Mouse (Mus musculus) olfactory bulb, adult 2 months (tissue): ENCODE data around the gene Spop. TPM values are rescaled to one million over a fixed set of nuclear protein-coding genes. Genes with fewer than 3 reads are reported as not detected.
A peak's percentile ranks its signal among the peaks of the same experiment; 100 is the strongest.

Experiments used
- H3K27ac ChIP-seq: fragments of 200-500 bp; 2 replicates; pipeline ENCODE4 v1.5.1; 2012; ENCODE audit warnings: low read depth, low read length; ENCODE audit not compliant: insufficient read depth
- H3K4me1 ChIP-seq: fragments of 200-500 bp; 2 replicates; pipeline ENCODE4 v1.6.1; 2012; ENCODE audit warnings: low read length; ENCODE audit not compliant: control insufficient read depth, insufficient read depth
- H3K4me3 ChIP-seq: fragments of 200-500 bp; 2 replicates; pipeline ENCODE4 v1.5.1; 2012; ENCODE audit warnings: mild to moderate bottlenecking, low read depth, low read length, moderate library complexity; ENCODE audit not compliant: insufficient read depth
- CTCF ChIP-seq: fragments of 200-500 bp; IDR thresholded peaks from 2 replicates; pipeline ENCODE4 v1.5.1; 2012; ENCODE audit warnings: low read depth, mild to moderate bottlenecking, low read length, moderate library complexity; ENCODE audit not compliant: insufficient read depth
- POLR2A ChIP-seq: fragments of 200-500 bp; IDR thresholded peaks from 2 replicates; pipeline ENCODE4 v1.6.1; 2012; ENCODE audit warnings: mild to moderate bottlenecking, low read depth, low read length, moderate library complexity; ENCODE audit not compliant: insufficient read depth
- WGBS: fragments of 180-500 bp; shearing (Covaris S2); methylation state at CpG from one replicate; pipeline ENCODE4 v1.1.7; 2018; 5-methylcytosine and 5-hydroxymethylcytosine counted together
- polyA plus RNA-seq: library from polyadenylated mRNA; stranded (reverse); fragments of >200 nt; gene quantifications from 2 replicates; pipeline ENCODE4 v1.2.4, GENCODE M21; 2012; ENCODE audit warnings: low replicate concordance; ENCODE audit not compliant: missing spikeins, insufficient read depth, insufficient read length

The Spop gene
- polyA plus RNA-seq, 1 experiment, result not detected

- WGBS, result 28% methylated on average over 15 of the region's 15 CpGs
- no peak for TF ChIP-seq CTCF
- no peak for TF ChIP-seq POLR2A
- H3K4me1 ChIP-seq, result peaks cover 37% of the 10 kb centered on the region
- no peak overlapping the region for H3K4me3 ChIP-seq
- H3K27ac ChIP-seq, result peak overlapping the region; percentile 62
Observed at GRCm38 (mm10) chr11:95369964-95370890, 43.7 kb upstream of the Spop start.

- peaks cover 29% of the 10 kb centered on the region for H3K4me1 ChIP-seq
- H3K27ac ChIP-seq, result no peak overlapping the region
- TF ChIP-seq POLR2A, result no peak
- no peak for TF ChIP-seq CTCF
- no peak overlapping the region for H3K4me3 ChIP-seq
- 98% methylated on average over 7 of the region's 7 CpGs for WGBS
Observed at GRCm38 (mm10) chr11:95371182-95371581, 42.7 kb upstream of the Spop start.

DNA sequence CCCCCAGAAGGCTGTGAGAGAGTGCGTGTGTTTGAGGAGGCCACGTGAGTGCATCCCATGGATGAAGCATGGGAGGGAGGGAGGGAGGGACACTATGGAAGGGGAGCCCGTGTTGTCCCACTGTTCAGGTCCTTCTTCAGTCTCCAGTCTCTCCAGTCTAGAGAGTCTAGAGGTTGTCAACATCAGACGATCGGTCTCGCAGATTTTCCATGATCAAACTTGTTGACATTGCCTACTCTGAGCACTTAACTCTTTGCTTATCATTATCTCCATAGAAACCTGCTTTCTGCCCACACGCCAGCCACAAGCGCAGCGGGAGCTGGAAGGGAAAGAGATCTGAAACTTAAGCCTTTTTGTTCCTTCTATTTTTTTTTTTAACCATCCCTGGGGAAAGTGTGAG, 35.0 kb upstream of the Spop start:
- peaks cover 19% of the 10 kb centered on the region for H3K4me1 ChIP-seq
- no peak overlapping the region for H3K4me3 ChIP-seq
- H3K27ac ChIP-seq, result 0 out of 2 replicates have a peak overlapping the region, but pooled peaks have one; percentile 46
- TF ChIP-seq POLR2A (no peak), CTCF (no peak)
- 45% methylated on average over 9 of the region's 9 CpGs for WGBS

DNA sequence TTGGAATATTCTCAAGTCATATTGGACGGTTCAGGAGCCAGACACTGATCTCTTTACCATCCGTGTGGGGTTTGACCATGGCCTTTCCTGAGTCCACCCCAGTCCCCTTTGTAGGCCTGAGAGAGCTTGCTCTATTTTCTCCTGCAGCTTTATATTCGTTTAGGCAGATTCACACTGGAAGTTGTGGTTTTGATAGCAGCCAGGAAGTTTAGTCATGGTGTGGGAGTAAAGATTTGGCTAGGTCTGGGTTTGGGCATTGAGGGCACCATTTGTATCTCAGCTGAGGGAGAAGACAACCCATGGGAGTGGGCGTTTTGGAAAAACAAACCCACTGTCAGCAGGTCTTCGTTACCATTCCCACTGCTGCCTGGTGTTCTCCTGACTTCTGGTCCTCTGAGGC, 34.3 kb upstream of the Spop start:
- H3K27ac ChIP-seq, result peak overlapping the region; percentile 6

GRCm38 (mm10) chr11:95380711-95381110, 33.2 kb upstream of the Spop start:
- no peak overlapping the region for H3K4me3 ChIP-seq
- no peak overlapping the region for H3K27ac ChIP-seq
- TF ChIP-seq CTCF (no peak), POLR2A (no peak)
- peaks cover 21% of the 10 kb centered on the region for H3K4me1 ChIP-seq
- 94% methylated on average over 7 of the region's 7 CpGs for WGBS

More for the DNA sequence above, 34.3 kb upstream of the Spop start:
- 57% methylated on average over 5 of the region's 5 CpGs for WGBS
- Histone ChIP-seq H3K4me1 (peaks cover 21% of the 10 kb centered on the region), H3K4me3 (no peak overlapping the region)
- TF ChIP-seq CTCF (no peak), POLR2A (no peak)

- Histone ChIP-seq H3K4me1 (peaks cover 21% of the 10 kb centered on the region), H3K27ac (no peak overlapping the region), H3K4me3 (no peak overlapping the region)
- TF ChIP-seq POLR2A (no peak), CTCF (no peak)
- 93% methylated on average over 1 of the region's 1 CpGs for WGBS
Observed at GRCm38 (mm10) chr11:95381146-95381545, 32.7 kb upstream of the Spop start.

GRCm38 (mm10) chr11:95383331-95383986, 30.4 kb upstream of the Spop start:
- no peak overlapping the region for H3K4me3 ChIP-seq
- 82% methylated on average over 5 of the region's 5 CpGs for WGBS
- H3K4me1 ChIP-seq, result peaks cover 25% of the 10 kb centered on the region
- H3K27ac ChIP-seq, result no peak overlapping the region
- TF ChIP-seq CTCF (no peak), POLR2A (no peak)

GRCm38 (mm10) chr11:95384004-95384318, 29.9 kb upstream of the Spop start:
- no peak for TF ChIP-seq POLR2A
- TF ChIP-seq CTCF, result no peak
- Histone ChIP-seq H3K4me3 (peak overlapping the region; percentile 38), H3K27ac (no peak overlapping the region), H3K4me1 (peaks cover 20% of the 10 kb centered on the region)
- WGBS, result 32% methylated on average over 9 of the region's 9 CpGs

DNA sequence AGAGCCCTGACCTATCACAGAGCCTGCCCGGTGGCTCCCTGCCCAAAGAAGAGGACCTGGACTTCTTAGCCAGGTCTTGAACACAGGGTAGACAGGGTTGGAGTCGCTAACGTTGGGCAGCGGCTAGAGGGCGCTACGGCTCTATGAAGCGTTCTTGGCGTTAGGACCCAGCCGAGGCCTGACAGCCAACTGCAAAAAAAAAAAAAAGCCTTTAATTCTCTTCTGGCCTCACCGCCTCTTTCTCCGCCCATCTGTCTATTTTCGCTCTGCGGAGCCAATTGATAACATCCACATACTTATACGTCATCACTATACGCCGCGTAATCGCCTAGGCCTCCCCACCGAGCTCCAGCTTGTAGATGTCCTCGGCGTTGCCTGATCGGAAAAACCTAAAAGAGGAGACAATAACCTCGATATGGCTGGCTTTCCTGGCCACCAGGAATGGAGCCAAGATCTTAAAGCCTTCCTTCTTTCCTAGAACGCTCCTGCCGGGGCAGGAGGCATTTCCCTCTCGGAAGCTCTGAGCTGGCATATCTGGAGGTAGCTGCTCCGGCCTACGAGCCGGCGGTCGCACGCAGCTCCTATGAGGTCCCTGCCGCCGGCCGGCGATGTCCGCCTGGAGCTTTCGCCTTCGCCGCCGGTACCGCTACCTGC, 29.4 kb upstream of the Spop start, which contains the start of gene Slc35b1:
TSS of gene Slc35b1 (plus strand) at position 374 of the 654 bp plus-strand sequence.
- H3K4me1 ChIP-seq, result peaks cover 17% of the 10 kb centered on the region
- peak within 1 kb of the TSS; percentile 99 for H3K27ac ChIP-seq
- peak within 1 kb of the TSS; percentile 93 for H3K4me3 ChIP-seq
- WGBS, result under 1% methylated on average over 42 of the region's 42 CpGs
- TF ChIP-seq POLR2A, result no peak
- TF ChIP-seq CTCF, result peak; percentile 76
